8 mouse cellular contexts compared by ENCODE assay signal in genomic region chr4:116122762-116123161, GRCm38 (mm10). TPM values are rescaled to one million over a fixed set of nuclear protein-coding genes. Genes with fewer than 3 reads are reported as not detected.
A peak's percentile ranks its signal among the peaks of the same experiment; 100 is the strongest.
DNase-seq lines count a peak whose midpoint lies in the region; ATAC-seq and TF ChIP-seq lines count a peak whose summit lies in the region.

No protein-coding gene starts in this region.

- H3K4me1 ChIP-seq in heart, embryonic 15.5 days (replicated peaks), result peaks cover 10% of the 10 kb centered on the region
- peaks cover 10% of the 10 kb centered on the region for H3K4me1 ChIP-seq in intestine, embryonic 14.5 days (replicated peaks; ENCODE audit: control insufficient read depth, insufficient read depth, low read length)
- H3K4me1 ChIP-seq in midbrain, embryonic 16.5 days (ENCODE audit: control insufficient read depth, insufficient read depth, low read length), result peaks cover 16% of the 10 kb centered on the region

- no peak for TF ChIP-seq CTCF in left cerebral cortex, adult 2 months (IDR thresholded peaks at IDR 0.05)

- peak overlapping the region; percentile 68 for H3K4me3 ChIP-seq in heart, embryonic 15.5 days
- peak overlapping the region; percentile 53 for H3K4me3 ChIP-seq in intestine, embryonic 14.5 days (ENCODE audit: low read depth, low read length)
- H3K4me3 ChIP-seq in midbrain, embryonic 16.5 days (ENCODE audit: low read depth, low read length), result peak overlapping the region; percentile 60
- H3K4me3 ChIP-seq in left cerebral cortex, adult 2 months, result no peak overlapping the region

- peak overlapping the region; percentile 36; the same call in 1 of the 2 replicates for H3K27ac ChIP-seq in heart, embryonic 15.5 days
- no peak overlapping the region for H3K27ac ChIP-seq in intestine, embryonic 14.5 days (ENCODE audit: low read depth)
- no peak overlapping the region for H3K27ac ChIP-seq in midbrain, embryonic 16.5 days (ENCODE audit: low read length)
- H3K27ac ChIP-seq in left cerebral cortex, adult 2 months, result no peak overlapping the region

- ATAC-seq in heart, embryonic 15.5 days (replicated peaks; ENCODE audit: insufficient number of reproducible peaks, insufficient read depth, low FRiP score, low read depth), result no peak
- ATAC-seq in common myeloid progenitor, adult 5-6 weeks (replicated peaks; ENCODE audit: low read depth, poor library complexity, severe bottlenecking), result peak; percentile 51
- ATAC-seq in intestine, embryonic 14.5 days (replicated peaks; ENCODE audit: low FRiP score, low TSS enrichment, low read depth), result no peak
- ATAC-seq in midbrain, embryonic 16.5 days, result no peak

- DNase-seq in heart, adult 8-10 months (ENCODE audit: low spot score), result no peak
- DNase-seq in intestine, embryonic 14.5 days (ENCODE audit: low spot score), result no peak
- no peak for DNase-seq in Muller cell, postnatal 12 days (ENCODE audit: inconsistent ontology term)
- DNase-seq in left cerebral cortex, adult 2 months (ENCODE audit: extremely low spot score in 1 of 2, low spot score in 2 of 2), result no peak
- no peak for DNase-seq in cerebellum, postnatal 10 days

- H3K9ac ChIP-seq in heart, embryonic 15.5 days, result peak overlapping the region; percentile 64
- peak overlapping the region; percentile 46 for H3K9ac ChIP-seq in intestine, embryonic 14.5 days (ENCODE audit: low read length)
- no peak overlapping the region for H3K9ac ChIP-seq in midbrain, embryonic 16.5 days (ENCODE audit: low read depth, low read length)

- intact Hi-C loops in left cerebral cortex, adult 2 months (cut with DNase I), result no loop called here

- no peaks in the 10 kb centered on the region for H3K9me3 ChIP-seq in heart, embryonic 15.5 days (replicated peaks)
- no peaks in the 10 kb centered on the region for H3K9me3 ChIP-seq in intestine, embryonic 14.5 days (ENCODE audit: control insufficient read depth, low read length)
- no peaks in the 10 kb centered on the region for H3K9me3 ChIP-seq in midbrain, embryonic 16.5 days (replicated peaks; ENCODE audit: control insufficient read depth, low read length, poor library complexity, severe bottlenecking)

- WGBS in heart, embryonic 15.5 days, result 0% methylated on average over 1 of the region's 1 CpGs
- 3% methylated on average over 1 of the region's 1 CpGs for WGBS in intestine, embryonic 14.5 days
- 0% methylated on average over 1 of the region's 1 CpGs for WGBS in midbrain, embryonic 16.5 days

- H3K36me3 ChIP-seq in heart, embryonic 15.5 days, result no peaks in the 10 kb centered on the region
- H3K36me3 ChIP-seq in intestine, embryonic 14.5 days (ENCODE audit: control insufficient read depth, insufficient read depth, low read length), result 0 out of 2 replicates have a peak, but pooled peaks cover 9% of the 10 kb centered on the region
- H3K36me3 ChIP-seq in midbrain, embryonic 16.5 days (ENCODE audit: control insufficient read depth, insufficient read depth, low read length), result no peaks in the 10 kb centered on the region

- no peaks in the 10 kb centered on the region for H3K27me3 ChIP-seq in heart, embryonic 15.5 days
- no peaks in the 10 kb centered on the region for H3K27me3 ChIP-seq in intestine, embryonic 14.5 days (replicated peaks; ENCODE audit: control insufficient read depth, insufficient read depth, low read length)
- H3K27me3 ChIP-seq in midbrain, embryonic 16.5 days (ENCODE audit: control insufficient read depth, insufficient read depth, low read depth, low read length), result no peaks in the 10 kb centered on the region

- H3K4me2 ChIP-seq in heart, embryonic 15.5 days, result peak overlapping the region; percentile 77
- peak overlapping the region; percentile 59 for H3K4me2 ChIP-seq in intestine, embryonic 14.5 days (ENCODE audit: low read length)
- peak overlapping the region; percentile 67 for H3K4me2 ChIP-seq in midbrain, embryonic 16.5 days (ENCODE audit: low read length)

RNA-seq across cellular contexts. Expression of gene Rad54l, which starts 0.7 kb away (rescaled TPM):
- polyA plus RNA-seq in heart, embryonic 15.5 days (2015; fragmentation: Nextera tagmentation; extraction: Ambion mirVana), result 15.5 and 17.9 TPM in 2 replicates
- total RNA-seq in heart, adult 8-10 months (2022), result under 1 TPM; 0.06 to 0.53 (median 0.17) TPM
- total RNA-seq in common myeloid progenitor, adult 5-6 weeks (2017), result 24.1 and 28.7 TPM in 2 replicates
- polyA plus RNA-seq in intestine, embryonic 14.5 days (2014; fragmentation: Nextera tagmentation; extraction: Ambion mirVana), result 33.0 and 36.5 TPM in 2 replicates
- 4.6 and 6.1 TPM in 2 replicates for polyA plus RNA-seq in midbrain, embryonic 16.5 days (2015; fragmentation: Nextera tagmentation; extraction: Ambion mirVana)
- total RNA-seq in left cerebral cortex, adult 2 months (2021), result under 1 TPM; 0.77 to 0.89 TPM

RNA-seq across cellular contexts. Expression of gene Pomgnt1, which starts 0.9 kb away (rescaled TPM):
- polyA plus RNA-seq in heart, embryonic 15.5 days (2015; fragmentation: Nextera tagmentation; extraction: Ambion mirVana), result 54.6 and 62.0 TPM in 2 replicates
- total RNA-seq in heart, adult 8-10 months (2022), result 10 to 100 TPM; 58.8 to 63.2 (median 62.0) TPM
- 14.2 and 15.9 TPM in 2 replicates for total RNA-seq in common myeloid progenitor, adult 5-6 weeks (2017)
- polyA plus RNA-seq in intestine, embryonic 14.5 days (2014; fragmentation: Nextera tagmentation; extraction: Ambion mirVana), result 53.7 and 57.4 TPM in 2 replicates
- 63.1 and 68.8 TPM in 2 replicates for polyA plus RNA-seq in midbrain, embryonic 16.5 days (2015; fragmentation: Nextera tagmentation; extraction: Ambion mirVana)
- 10 to 100 TPM; 80.2 to 85.6 TPM for total RNA-seq in left cerebral cortex, adult 2 months (2021)

RNA-seq across cellular contexts. Expression of gene Lurap1, which starts 28.4 kb away (rescaled TPM):
- 2.0 and 2.2 TPM in 2 replicates for polyA plus RNA-seq in heart, embryonic 15.5 days (2015; fragmentation: Nextera tagmentation; extraction: Ambion mirVana)
- 1 to 10 TPM; 3.6 to 5.3 (median 4.9) TPM for total RNA-seq in heart, adult 8-10 months (2022)
- total RNA-seq in common myeloid progenitor, adult 5-6 weeks (2017), result 0.09 and 0.15 TPM in 2 replicates
- polyA plus RNA-seq in intestine, embryonic 14.5 days (2014; fragmentation: Nextera tagmentation; extraction: Ambion mirVana), result 1.9 and 2.5 TPM in 2 replicates
- polyA plus RNA-seq in midbrain, embryonic 16.5 days (2015; fragmentation: Nextera tagmentation; extraction: Ambion mirVana), result 2.1 and 3.1 TPM in 2 replicates
- total RNA-seq in left cerebral cortex, adult 2 months (2021), result 10 to 100 TPM; 28.4 to 31.2 TPM

RNA-seq across cellular contexts. Expression of gene Tspan1, which starts 44.6 kb away (rescaled TPM):
- polyA plus RNA-seq in heart, embryonic 15.5 days (2015; fragmentation: Nextera tagmentation; extraction: Ambion mirVana), result 0.94 and 2.3 TPM in 2 replicates
- total RNA-seq in heart, adult 8-10 months (2022), result under 1 TPM in 1 of 4 experiments, not detected in 3; 0.55 TPM
- total RNA-seq in common myeloid progenitor, adult 5-6 weeks (2017), result not detected in 2 replicates
- 26.5 and 33.5 TPM in 2 replicates for polyA plus RNA-seq in intestine, embryonic 14.5 days (2014; fragmentation: Nextera tagmentation; extraction: Ambion mirVana)
- polyA plus RNA-seq in midbrain, embryonic 16.5 days (2015; fragmentation: Nextera tagmentation; extraction: Ambion mirVana), result not detected in 2 replicates
- total RNA-seq in left cerebral cortex, adult 2 months (2021), result not detected

RNA-seq across cellular contexts. Expression of gene Lrrc41, which starts 47.7 kb away (rescaled TPM):
- polyA plus RNA-seq in heart, embryonic 15.5 days (2015; fragmentation: Nextera tagmentation; extraction: Ambion mirVana), result 44.1 and 56.7 TPM in 2 replicates
- 10 to 100 TPM; 24.4 to 26.0 (median 25.7) TPM for total RNA-seq in heart, adult 8-10 months (2022)
- 14.4 and 22.4 TPM in 2 replicates for total RNA-seq in common myeloid progenitor, adult 5-6 weeks (2017)
- polyA plus RNA-seq in intestine, embryonic 14.5 days (2014; fragmentation: Nextera tagmentation; extraction: Ambion mirVana), result 73.4 and 78.9 TPM in 2 replicates
- 73.7 and 74.6 TPM in 2 replicates for polyA plus RNA-seq in midbrain, embryonic 16.5 days (2015; fragmentation: Nextera tagmentation; extraction: Ambion mirVana)
- 10 to 100 TPM; 45.2 to 49.9 TPM for total RNA-seq in left cerebral cortex, adult 2 months (2021)

Comparison
In these comparisons a context has a peak if more than half of its experiments do, and no peak if none do; other contexts are left out.
1. RNA of gene Rad54l, which starts 0.7 kb away (total RNA-seq): 24.1 to 28.7 TPM in common myeloid progenitor, adult 5-6 weeks; 0.77 to 0.89 TPM in left cerebral cortex, adult 2 months and 0.06 to 0.53 TPM in heart, adult 8-10 months; every median in the first group is over 10 times any median in the second.
2. RNA of gene Lurap1, which starts 28.4 kb away (total RNA-seq): 28.4 to 31.2 TPM in left cerebral cortex, adult 2 months; 3.6 to 5.3 TPM in heart, adult 8-10 months and 0.09 to 0.15 TPM in common myeloid progenitor, adult 5-6 weeks; every median in the first group is over 4 times any median in the second.
3. Peak in every context shown above with its lines, with median percentiles within 50 percentile points of each other: H3K4me2 ChIP-seq.